ENCODE assay signal across 9 mouse cellular contexts in genomic region chr12:44327452-44327851, GRCm38 (mm10). TPM values are rescaled to one million over a fixed set of nuclear protein-coding genes. Genes with fewer than 3 reads are reported as not detected.
DNase-seq lines count a peak whose midpoint lies in the region; TF ChIP-seq lines count a peak whose summit lies in the region.
"Had no signal": no experiment of that assay in that cellular context is flagged by ENCODE, and none has a peak within 500 bp of the region (broad histone marks: within the 10 kb centered on the region; RNA-seq: fewer than 3 reads in every experiment).

No protein-coding gene starts in this region.

- H3K9ac ChIP-seq in ES-Bruce4 (ENCODE audit: low read depth, poor library complexity, severe bottlenecking), result no peak overlapping the region
- H3K9ac ChIP-seq: liver, embryonic 13.5 days had no signal

- H3K27me3 ChIP-seq in ES-Bruce4 (ENCODE audit: control insufficient read depth, insufficient read depth, low read length, poor library complexity, severe bottlenecking), result no peaks in the 10 kb centered on the region
- H3K27me3 ChIP-seq in heart, embryonic 10.5 days (ENCODE audit: insufficient read depth, poor library complexity, severe bottlenecking), result peaks cover 36% of the 10 kb centered on the region

- H3K4me3 ChIP-seq in ES-Bruce4 (ENCODE audit: low read depth, low read length), result no peak overlapping the region
- no peak overlapping the region for H3K4me3 ChIP-seq in embryonic fibroblast, embryonic 13.5 days (ENCODE audit: insufficient read depth, low read length)
- no peak overlapping the region for H3K4me3 ChIP-seq in heart, embryonic 10.5 days
- H3K4me3 ChIP-seq: liver, embryonic 13.5 days had no signal

- 28% methylated on average over 6 of the region's 6 CpGs for WGBS in heart, embryonic 10.5 days

- no peak for TF ChIP-seq EP300 in ES-Bruce4 (IDR thresholded peaks at IDR 0.05; ENCODE audit: insufficient read depth, low read depth, low read length)

- H3K36me3 ChIP-seq in ES-Bruce4 (ENCODE audit: control insufficient read depth, insufficient read depth, low read length, poor library complexity, severe bottlenecking), result no peaks in the 10 kb centered on the region
- no peaks in the 10 kb centered on the region for H3K36me3 ChIP-seq in heart, embryonic 10.5 days
- H3K36me3 ChIP-seq: liver, embryonic 13.5 days had no signal

- peak; percentile 27 to 43 for DNase-seq in kidney, postnatal 4 days
- DNase-seq in kidney, adult 9 months, result no peak
- DNase-seq in brain, embryonic 14.5 days (ENCODE audit: low read depth), result peak; percentile 75
- DNase-seq in heart, embryonic 10.5 days (ENCODE audit: low spot score), result no peak
- DNase-seq in heart, postnatal 36 days, result no peak
- DNase-seq in lung, postnatal 4 days, result no peak
- DNase-seq: liver, embryonic 13.5 days had no signal

- no peaks in the 10 kb centered on the region for H3K9me3 ChIP-seq in ES-Bruce4 (replicated peaks; ENCODE audit: control insufficient read depth, insufficient read depth, low read length, poor library complexity, severe bottlenecking)
- H3K9me3 ChIP-seq in heart, embryonic 10.5 days, result no peaks in the 10 kb centered on the region
- H3K9me3 ChIP-seq: liver, embryonic 13.5 days had no signal

- TF ChIP-seq POLR2A in ES-Bruce4 (IDR thresholded peaks at IDR 0.05; ENCODE audit: insufficient read depth, low read length), result no peak
- TF ChIP-seq POLR2A in brain, embryonic 14.5 days (IDR thresholded peaks at IDR 0.05; ENCODE audit: borderline replicate concordance, extremely low read depth, insufficient read depth, insufficient read length, poor library complexity, severe bottlenecking), result no peak
- TF ChIP-seq POLR2A in embryonic fibroblast, embryonic 13.5 days (IDR thresholded peaks at IDR 0.05; ENCODE audit: low read depth, low read length), result no peak

- H3K4me1 ChIP-seq in ES-Bruce4 (ENCODE audit: control insufficient read depth, insufficient read depth, low read length), result no peaks in the 10 kb centered on the region
- no peaks in the 10 kb centered on the region for H3K4me1 ChIP-seq in embryonic fibroblast, embryonic 13.5 days (ENCODE audit: control insufficient read depth, insufficient read depth, low read length)
- H3K4me1 ChIP-seq in heart, embryonic 10.5 days, result peaks cover 14% of the 10 kb centered on the region

- TF ChIP-seq CTCF in ES-Bruce4 (IDR thresholded peaks at IDR 0.05; ENCODE audit: low read depth, low read length), result peak; percentile 55
- TF ChIP-seq CTCF in brain, embryonic 14.5 days (IDR thresholded peaks at IDR 0.05; ENCODE audit: borderline replicate concordance, extremely low read depth, insufficient read depth, insufficient read length), result peak; percentile 67
- TF ChIP-seq CTCF in embryonic fibroblast, embryonic 13.5 days (IDR thresholded peaks at IDR 0.05; ENCODE audit: borderline replicate concordance, insufficient read depth, low read length), result peak; percentile 27; the same call in 1 of the 2 replicates

- H3K27ac ChIP-seq in ES-Bruce4 (ENCODE audit: insufficient read depth, low read length), result no peak overlapping the region
- no peak overlapping the region for H3K27ac ChIP-seq in embryonic fibroblast, embryonic 13.5 days (ENCODE audit: insufficient read depth, low read length)
- no peak overlapping the region for H3K27ac ChIP-seq in heart, embryonic 10.5 days
- H3K27ac ChIP-seq: liver, embryonic 13.5 days had no signal

- intact Hi-C loops in heart, postnatal 36 days (cut with DNase I), result no loop called here

RNA-seq across cellular contexts. Expression of gene Nrcam, which starts 1.2 kb away (rescaled TPM):
- 2.3 and 2.7 TPM in 2 replicates for polyA plus RNA-seq in ES-Bruce4 (2011; ENCODE audit: insufficient read depth, insufficient read length, low read depth, missing spikeins)
- polyA plus RNA-seq in brain, embryonic 14.5 days (2012; rRNA removed), result 61.2 and 89.1 TPM in 2 replicates
- 2.6 and 5.4 TPM in 2 replicates for polyA plus RNA-seq in embryonic fibroblast, embryonic 13.5 days (2011; ENCODE audit: insufficient read length, low read depth, missing spikeins)
- 0.94 and 1.2 TPM in 2 replicates for polyA plus RNA-seq in heart, embryonic 10.5 days (2016; fragmentation: Nextera tagmentation; extraction: Ambion mirVana)
- under 1 TPM; 0.30 to 0.94 TPM for total RNA-seq in heart, postnatal 36 days (2021)

Comparison
In these comparisons a context has a peak if more than half of its experiments do, and no peak if none do; other contexts are left out.
1. DNase-seq: peak in kidney, postnatal 4 days (2 of 2) and brain, embryonic 14.5 days (single experiment); none in kidney, adult 9 months (single experiment), heart, embryonic 10.5 days (single experiment), heart, postnatal 36 days (0 of 2) and lung, postnatal 4 days (0 of 2).
2. Peak in every context shown above with its lines, with median percentiles within 50 percentile points of each other: CTCF ChIP-seq.